Mouse (Mus musculus) yolk sac, embryonic 10.5 days (tissue): ENCODE results near the gene Atp1a3.
A peak's percentile ranks its signal among the peaks of the same experiment; 100 is the strongest.

Experiments used
- DNase-seq: peaks from one replicate; pipeline ENCODE4 v3.0.0-alpha.2; 2017; ENCODE audit warnings: low spot score

Atp1a3 gene

GRCm38 (mm10) chr7:25003820-25004388 is 1.9 kb downstream of the Atp1a3 start:
- no peak for DNase-seq

- DNase-seq: no peak
Observed at GRCm38 (mm10) chr7:25003291-25003690, 2.5 kb downstream of the Atp1a3 start.

GRCm38 (mm10) chr7:25000711-25001110 is 5.0 kb downstream of the Atp1a3 start:
- DNase-seq: no peak

- no peak for DNase-seq
Observed at GRCm38 (mm10) chr7:25000211-25000610, 5.5 kb downstream of the Atp1a3 start.

- no peak for DNase-seq
Observed at GRCm38 (mm10) chr7:24993081-24993480, 12.7 kb downstream of the Atp1a3 start.

- no peak for DNase-seq
Observed at GRCm38 (mm10) chr7:24990478-24990877, 15.3 kb downstream of the Atp1a3 start.

GRCm38 (mm10) chr7:24987941-24988340 is 17.8 kb downstream of the Atp1a3 start:
- no peak for DNase-seq

GRCm38 (mm10) chr7:24985799-24986198 is 20.0 kb downstream of the Atp1a3 start:
- DNase-seq: no peak

GRCm38 (mm10) chr7:24984307-24984706 is 21.5 kb downstream of the Atp1a3 start:
- DNase-seq: no peak

- DNase-seq: no peak
Observed at GRCm38 (mm10) chr7:24983396-24983795, 22.4 kb downstream of the Atp1a3 start.

GRCm38 (mm10) chr7:24980439-24980838 is 25.3 kb downstream of the Atp1a3 start:
- no peak for DNase-seq

GRCm38 (mm10) chr7:24978781-24979180 is 27.0 kb downstream of the Atp1a3 start:
- DNase-seq: no peak

GRCm38 (mm10) chr7:24974893-24975595 is 30.7 kb downstream of the Atp1a3 start:
- no peak for DNase-seq

- DNase-seq: no peak
Observed at GRCm38 (mm10) chr7:24973902-24974301, 31.9 kb downstream of the Atp1a3 start.

GRCm38 (mm10) chr7:24973208-24973607 is 32.5 kb downstream of the Atp1a3 start:
- DNase-seq: no peak

- DNase-seq: peak; percentile 91
Observed at GRCm38 (mm10) chr7:24971972-24972893, 33.5 kb downstream of the Atp1a3 start, which contains the start of gene Rabac1. Gene Rabac1, minus strand, starts transcription at chr7:24972754.

GRCm38 (mm10) chr7:24971261-24971971 is 34.3 kb downstream of the Atp1a3 start:
- peak; percentile 42 for DNase-seq

GRCm38 (mm10) chr7:24970341-24970740 is 35.4 kb downstream of the Atp1a3 start:
- no peak for DNase-seq

GRCm38 (mm10) chr7:24969805-24970204 is 36.0 kb downstream of the Atp1a3 start:
- DNase-seq: no peak

GRCm38 (mm10) chr7:24968463-24968862 is 37.3 kb downstream of the Atp1a3 start:
- no peak for DNase-seq

GRCm38 (mm10) chr7:24967966-24968365 is 37.8 kb downstream of the Atp1a3 start:
- DNase-seq: no peak
